Mouse (Mus musculus) MEL (cell line): ENCODE data around the gene Helz. TPM values are rescaled to one million over a fixed set of nuclear protein-coding genes. Genes with fewer than 3 reads are reported as not detected.

Source experiments
- DNase-seq: peaks from one replicate; pipeline ENCODE4 v3.0.0; 2011; ENCODE audit warnings: low read depth, low spot score
- H3K27ac ChIP-seq: 2 replicates; pipeline ENCODE4 v1.5.1; 2012; ENCODE audit warnings: low read depth, mild to moderate bottlenecking, control low read depth, low read length, moderate library complexity; ENCODE audit not compliant: control insufficient read depth
- H3K27me3 ChIP-seq, 2 experiments: fragments of 150-350 bp in 1 of 2; sonication (generic) in 1 of 2; 2 replicates each; pipeline ENCODE4 v1.6.1; 2012; ENCODE audit warnings: low read length in 2 of 2, mild to moderate bottlenecking in 2 of 2, improper control_type of control experiment in 1 of 2, moderate library complexity in 1 of 2; ENCODE audit not compliant: insufficient read depth in 2 of 2, control insufficient read depth in 1 of 2
- H3K36me3 ChIP-seq, 2 experiments: 2 replicates each; pipeline ENCODE4 v1.6.1; 2012 to 2014; ENCODE audit warnings: low read length in 2 of 2, improper control_type of control experiment in 1 of 2, inconsistent platforms in 1 of 2, mild to moderate bottlenecking in 1 of 2; ENCODE audit not compliant: insufficient read depth in 2 of 2, control insufficient read depth in 1 of 2
- H3K4me1 ChIP-seq, 2 experiments: fragments of 150-350 bp in 1 of 2; sonication (generic) in 1 of 2; 2 replicates each; pipeline ENCODE4 v1.6.1; 2012; ENCODE audit warnings: low read length in 2 of 2, improper control_type of control experiment in 1 of 2, mild to moderate bottlenecking in 1 of 2; ENCODE audit not compliant: insufficient read depth in 2 of 2, control insufficient read depth in 1 of 2
- H3K4me3 ChIP-seq, 2 experiments: fragments of 150-350 bp in 1 of 2; sonication (generic) in 1 of 2; 2 replicates each; pipeline ENCODE4 v1.5.1; 2012; ENCODE audit warnings: low read depth in 2 of 2, low read length in 2 of 2, mild to moderate bottlenecking in 2 of 2, moderate library complexity in 2 of 2, control low read depth in 1 of 2, improper control_type of control experiment in 1 of 2; ENCODE audit not compliant: control insufficient read depth in 1 of 2, insufficient read depth in 1 of 2
- H3K79me2 ChIP-seq: 2 replicates; pipeline ENCODE4 v1.6.1; 2012; ENCODE audit warnings: mild to moderate bottlenecking, low read length, moderate library complexity; ENCODE audit not compliant: control insufficient read depth, poor library complexity, insufficient read depth
- H3K9ac ChIP-seq: 2 replicates; pipeline ENCODE4 v1.6.1; 2012; ENCODE audit warnings: low read depth, mild to moderate bottlenecking, control low read depth, low read length, moderate library complexity; ENCODE audit not compliant: control insufficient read depth, poor library complexity, severe bottlenecking
- H3K9me3 ChIP-seq: fragments of 150-350 bp; sonication (generic); replicated peaks from 2 replicates; pipeline ENCODE4 v1.6.1; 2012; ENCODE audit warnings: mild to moderate bottlenecking, low read length, improper control_type of control experiment, moderate library complexity; ENCODE audit not compliant: insufficient read depth
- BHLHE40 ChIP-seq: IDR thresholded peaks from 2 replicates; pipeline ENCODE4 v1.6.1; 2012; ENCODE audit warnings: low read depth, mild to moderate bottlenecking, inconsistent platforms, low read length, improper control_type of control experiment, borderline replicate concordance
- CHD2 ChIP-seq: IDR thresholded peaks from 2 replicates; pipeline ENCODE4 v1.6.1; 2011; ENCODE audit warnings: low read length, improper control_type of control experiment
- CTCF ChIP-seq, 3 experiments: IDR thresholded peaks in 2 of 3; conservative IDR thresholded peaks in 1 of 3; 2 replicates each; pipeline ENCODE4 v1.5.1; 2011 to 2012; ENCODE audit warnings: low read length in 3 of 3, low read depth in 2 of 3, mild to moderate bottlenecking in 2 of 3, improper control_type of control experiment in 1 of 3, inconsistent platforms in 1 of 3, mixed read lengths in 1 of 3, moderate library complexity in 1 of 3; ENCODE audit not compliant: control insufficient read depth in 1 of 3, insufficient read depth in 1 of 3, poor library complexity in 1 of 3, severe bottlenecking in 1 of 3
- E2F4 ChIP-seq: IDR thresholded peaks from 2 replicates; pipeline ENCODE4 v1.6.1; 2011; ENCODE audit warnings: low read depth, low read length, improper control_type of control experiment, borderline replicate concordance
- ELF1 ChIP-seq: IDR thresholded peaks from 2 replicates; pipeline ENCODE4 v1.6.1; 2014; ENCODE audit warnings: low read depth, mild to moderate bottlenecking, inconsistent platforms, low read length, improper control_type of control experiment, moderate library complexity
- EP300 ChIP-seq, 2 experiments: IDR thresholded peaks; 2 replicates each; pipeline ENCODE4 v1.6.1; 2011; ENCODE audit warnings: improper control_type of control experiment in 2 of 2, low read length in 2 of 2, low read depth in 1 of 2, mild to moderate bottlenecking in 1 of 2
- JUND ChIP-seq: IDR thresholded peaks from 2 replicates; pipeline ENCODE4 v1.6.1; 2011; ENCODE audit warnings: low read depth, mild to moderate bottlenecking, improper control_type of control experiment, low read length
- MAX ChIP-seq: IDR thresholded peaks from 2 replicates; pipeline ENCODE4 v1.6.1; 2011; ENCODE audit warnings: low read length, improper control_type of control experiment
- MEF2A ChIP-seq: IDR thresholded peaks from 2 replicates; pipeline ENCODE4 v1.6.1; 2014; ENCODE audit warnings: low read depth, mild to moderate bottlenecking, inconsistent platforms, low read length, improper control_type of control experiment; ENCODE audit not compliant: poor library complexity, insufficient replicate concordance, severe bottlenecking; ENCODE audit errors: extremely low read depth
- MYB ChIP-seq: IDR thresholded peaks from 2 replicates; pipeline ENCODE4 v1.6.1; 2011; ENCODE audit warnings: mild to moderate bottlenecking, low read depth, low read length, improper control_type of control experiment
- NELFE ChIP-seq: IDR thresholded peaks from 2 replicates; pipeline ENCODE4 v1.6.1; 2011; ENCODE audit warnings: low read depth, low read length, improper control_type of control experiment
- NRF1 ChIP-seq: IDR thresholded peaks from 2 replicates; pipeline ENCODE4 v1.6.1; 2014; ENCODE audit warnings: low read depth, mild to moderate bottlenecking, inconsistent platforms, low read length, improper control_type of control experiment, moderate library complexity; ENCODE audit not compliant: poor library complexity, insufficient read depth, severe bottlenecking
- POLR2A ChIP-seq, 2 experiments: IDR thresholded peaks; 2 replicates each; pipeline ENCODE4 v1.6.1; 2011 to 2012; ENCODE audit warnings: low read length in 2 of 2, mild to moderate bottlenecking in 2 of 2, control low read depth in 1 of 2, improper control_type of control experiment in 1 of 2, low read depth in 1 of 2, moderate library complexity in 1 of 2; ENCODE audit not compliant: control insufficient read depth in 1 of 2, insufficient read depth in 1 of 2, poor library complexity in 1 of 2
- RAD21 ChIP-seq: IDR thresholded peaks from 2 replicates; pipeline ENCODE4 v1.6.1; 2011; ENCODE audit warnings: mild to moderate bottlenecking, low read depth, low read length, improper control_type of control experiment
- SIN3A ChIP-seq: IDR thresholded peaks from 2 replicates; pipeline ENCODE4 v1.6.1; 2012; ENCODE audit warnings: low read length, improper control_type of control experiment, inconsistent platforms
- SMC3 ChIP-seq: IDR thresholded peaks from 2 replicates; pipeline ENCODE4 v1.6.1; 2011; ENCODE audit warnings: low read depth, low read length, improper control_type of control experiment
- TBP ChIP-seq: IDR thresholded peaks from 2 replicates; pipeline ENCODE4 v1.8.0; 2011; ENCODE audit warnings: low read depth, low read length, improper control_type of control experiment
- USF2 ChIP-seq, 2 experiments: IDR thresholded peaks; 2 replicates each; pipeline ENCODE4 v1.6.1; 2011 to 2012; ENCODE audit warnings: improper control_type of control experiment in 2 of 2, low read length in 2 of 2, borderline replicate concordance in 1 of 2, inconsistent platforms in 1 of 2, low read depth in 1 of 2, mild to moderate bottlenecking in 1 of 2; ENCODE audit not compliant: insufficient read depth in 1 of 2
- ZC3H11A ChIP-seq: IDR thresholded peaks from 2 replicates; pipeline ENCODE4 v1.6.1; 2012; ENCODE audit warnings: low read depth, mild to moderate bottlenecking, inconsistent platforms, low read length, improper control_type of control experiment
- ZKSCAN1 ChIP-seq: IDR thresholded peaks from 2 replicates; pipeline ENCODE4 v1.6.1; 2012; ENCODE audit warnings: low read depth, mild to moderate bottlenecking, inconsistent platforms, low read length, improper control_type of control experiment, moderate library complexity
- polyA plus RNA-seq, 2 experiments: library from polyadenylated mRNA; stranded (reverse) in 1 of 2; unstranded in 1 of 2; fragments of >175 nt in 1 of 2; fragments of >200 nt in 1 of 2; gene quantifications; 2 replicates each; pipeline versions ENCODE4 v1.2.1 to v1.2.4; 2012; ENCODE audit warnings: low replicate concordance in 2 of 2, low read depth in 1 of 2; ENCODE audit not compliant: insufficient read length in 2 of 2, insufficient read depth in 1 of 2, missing spikeins in 1 of 2
- total RNA-seq: library from RNA; depleted of rRNA; stranded (reverse); fragments of 300-350 nt; gene quantifications from 2 replicates; pipeline ENCODE4 v1.2.3, GENCODE M21; 2012

Gene Helz
- total and polyA plus RNA-seq, 3 experiments: 15.1 to 41.0 (median 39.9) TPM

- TF ChIP-seq CHD2 (peak; percentile 42; the same call in 1 of the 2 replicates), MAX (peak; percentile 62; the same call in 1 of the 2 replicates), NRF1 (no peak)
- TF ChIP-seq, all 39 proteins: peak for 25
Observed at GRCm38 (mm10) chr11:107693338-107693737, 145.6 kb downstream of the Helz start (continued).

DNA sequence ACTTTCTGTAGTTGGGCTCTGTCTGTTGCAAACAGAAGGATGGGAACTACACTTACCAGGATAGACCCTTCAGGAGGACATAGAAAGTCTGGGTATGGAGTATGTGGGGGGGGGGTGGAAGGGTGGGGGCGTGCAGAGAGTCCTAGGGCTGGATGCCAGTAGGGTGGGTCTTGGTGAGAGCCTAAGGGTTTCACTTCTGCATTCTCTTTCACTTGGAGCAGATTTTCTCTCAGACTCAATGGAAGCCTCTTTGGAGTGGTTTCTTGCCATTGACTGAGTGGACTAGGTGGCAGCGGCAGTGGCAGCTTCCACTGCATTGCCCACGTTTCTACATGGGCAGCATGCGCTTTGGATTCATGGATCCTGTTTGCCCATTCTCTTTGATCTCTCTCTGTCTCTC lies 152.2 kb downstream of the Helz start:
- Histone ChIP-seq H3K79me2 (no peaks in the 10 kb centered on the region), H3K27ac (no peak overlapping the region), H3K36me3 (no peaks in the 10 kb centered on the region), H3K4me3 (no peak overlapping the region), H3K9ac (no peak overlapping the region), H3K9me3 (no peaks in the 10 kb centered on the region), H3K4me1 (peaks cover 0 to 3% of the 10 kb centered on the region in 2 experiments; a peak in 1 of 4 replicates), H3K27me3 (no peaks in the 10 kb centered on the region)
- TF ChIP-seq RAD21 (no peak), MYB (no peak), CTCF (IDR thresholded peaks at IDR 0.05 in 2 of 3, conservative IDR thresholded peaks at IDR 0.05 in 1 of 3; ENCODE audit: control insufficient read depth in 1 of 3, insufficient read depth in 1 of 3, low read depth in 2 of 3, low read length in 3 of 3, poor library complexity in 1 of 3, severe bottlenecking in 1 of 3) (no peak), BHLHE40 (no peak), POLR2A (IDR thresholded peaks at IDR 0.05; ENCODE audit: control insufficient read depth in 1 of 2, insufficient read depth in 1 of 2, low read depth in 1 of 2, low read length in 2 of 2, poor library complexity in 1 of 2) (no peak), SMC3 (no peak), USF2 (IDR thresholded peaks at IDR 0.05; ENCODE audit: borderline replicate concordance in 1 of 2, insufficient read depth in 1 of 2, low read depth in 1 of 2, low read length in 2 of 2) (no peak), SIN3A (no peak), ELF1 (no peak), E2F4 (no peak), ZKSCAN1 (no peak), NELFE (no peak), TBP (no peak), JUND (no peak), MEF2A (no peak), ZC3H11A (no peak), EP300 (IDR thresholded peaks at IDR 0.05; ENCODE audit: low read depth in 1 of 2, low read length in 2 of 2) (no peak)
- no peak for DNase-seq
